Mouse (Mus musculus) heart, adult 9 months (tissue): Measurements from ENCODE around the gene Ndufaf2.

Experiments used
- DNase-seq, 2 experiments: peaks; one replicate each; pipeline ENCODE4 v3.0.0; 2022; ENCODE audit warnings: low spot score in 2 of 2

Ndufaf2 gene

GRCm38 (mm10) chr13:108138403-108138977 is 19.9 kb downstream of the Ndufaf2 start:
- DNase-seq: no peak

- no peak for DNase-seq
Measured at GRCm38 (mm10) chr13:108135617-108136016, 22.8 kb downstream of the Ndufaf2 start.

GRCm38 (mm10) chr13:108132031-108132819 is 26.2 kb downstream of the Ndufaf2 start:
- DNase-seq: no peak

- no peak for DNase-seq
Measured at GRCm38 (mm10) chr13:108130737-108131136, 27.7 kb downstream of the Ndufaf2 start.

GRCm38 (mm10) chr13:108129070-108129469 is 29.4 kb downstream of the Ndufaf2 start:
- peak in 1 of 2 experiments; percentile 15 for DNase-seq

GRCm38 (mm10) chr13:108127883-108128282 is 30.5 kb downstream of the Ndufaf2 start:
- no peak for DNase-seq

GRCm38 (mm10) chr13:108127130-108127529 is 31.3 kb downstream of the Ndufaf2 start:
- no peak for DNase-seq

GRCm38 (mm10) chr13:108126246-108126645 is 32.2 kb downstream of the Ndufaf2 start:
- DNase-seq: no peak

- DNase-seq: no peak
Measured at GRCm38 (mm10) chr13:108124096-108124495, 34.3 kb downstream of the Ndufaf2 start.

GRCm38 (mm10) chr13:108123109-108123723 is 35.2 kb downstream of the Ndufaf2 start:
- no peak for DNase-seq

- DNase-seq: no peak
Measured at GRCm38 (mm10) chr13:108119411-108120310, 38.8 kb downstream of the Ndufaf2 start.

GRCm38 (mm10) chr13:108118188-108118587 is 40.2 kb downstream of the Ndufaf2 start:
- no peak for DNase-seq

- DNase-seq: no peak
Measured at GRCm38 (mm10) chr13:108117654-108118053, 40.8 kb downstream of the Ndufaf2 start.

GRCm38 (mm10) chr13:108114257-108114656 is 44.2 kb downstream of the Ndufaf2 start:
- DNase-seq: no peak

- no peak for DNase-seq
Measured at GRCm38 (mm10) chr13:108113536-108113935, 44.9 kb downstream of the Ndufaf2 start.

- no peak for DNase-seq
Measured at GRCm38 (mm10) chr13:108110929-108111328, 47.5 kb downstream of the Ndufaf2 start.

- DNase-seq: no peak
Measured at GRCm38 (mm10) chr13:108100700-108101099, 57.7 kb downstream of the Ndufaf2 start.

- DNase-seq: no peak
Measured at GRCm38 (mm10) chr13:108096446-108096845, 62.0 kb downstream of the Ndufaf2 start.

- DNase-seq: peak; percentile 15 to 33
Measured at GRCm38 (mm10) chr13:108095617-108096016, 62.8 kb downstream of the Ndufaf2 start.

GRCm38 (mm10) chr13:108094681-108095080 is 63.7 kb downstream of the Ndufaf2 start:
- DNase-seq: no peak

GRCm38 (mm10) chr13:108092290-108092689 is 66.1 kb downstream of the Ndufaf2 start:
- no peak for DNase-seq

GRCm38 (mm10) chr13:108086724-108087123 is 71.7 kb downstream of the Ndufaf2 start:
- DNase-seq: no peak
